Mouse (Mus musculus): ENCODE results near the gene Ciao2a.

Gene Ciao2a

GRCm38 (mm10) chr9:66119498-66119897 is 6.9 kb upstream of the Ciao2a start:
- intact Hi-C loops (cut with DNase I): no loop called here

- intact Hi-C loops (cut with DNase I): no loop called here
These were observed 6.3 kb upstream of the Ciao2a start for GRCm38 (mm10) chr9:66120106-66120505.

- intact Hi-C loops (cut with DNase I): no loop called here
These were observed 5.5 kb upstream of the Ciao2a start for GRCm38 (mm10) chr9:66120945-66121344.

GRCm38 (mm10) chr9:66121421-66121820 is 5.0 kb upstream of the Ciao2a start:
- intact Hi-C loops (cut with DNase I): no loop called here

DNA sequence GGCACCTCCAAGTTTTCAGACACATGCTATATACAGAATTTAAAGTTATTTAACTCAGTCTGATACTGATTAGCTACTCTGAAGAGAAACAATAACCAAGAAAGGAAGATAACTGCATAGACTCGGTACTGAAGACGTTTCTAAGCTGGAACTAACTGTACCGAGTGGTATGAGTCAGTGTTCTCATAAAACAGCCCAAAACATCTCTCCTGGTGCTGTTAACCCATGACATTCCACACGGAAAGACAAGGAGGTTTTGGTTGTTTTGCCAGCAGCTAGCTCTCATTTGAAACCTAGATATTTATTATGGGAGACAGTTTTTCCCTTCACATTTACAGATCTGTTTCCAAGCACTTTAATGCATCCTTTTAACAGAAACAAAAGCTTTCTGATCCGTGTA is 2.8 kb upstream of the Ciao2a start:
- intact Hi-C loops (cut with DNase I): no loop called here

DNA sequence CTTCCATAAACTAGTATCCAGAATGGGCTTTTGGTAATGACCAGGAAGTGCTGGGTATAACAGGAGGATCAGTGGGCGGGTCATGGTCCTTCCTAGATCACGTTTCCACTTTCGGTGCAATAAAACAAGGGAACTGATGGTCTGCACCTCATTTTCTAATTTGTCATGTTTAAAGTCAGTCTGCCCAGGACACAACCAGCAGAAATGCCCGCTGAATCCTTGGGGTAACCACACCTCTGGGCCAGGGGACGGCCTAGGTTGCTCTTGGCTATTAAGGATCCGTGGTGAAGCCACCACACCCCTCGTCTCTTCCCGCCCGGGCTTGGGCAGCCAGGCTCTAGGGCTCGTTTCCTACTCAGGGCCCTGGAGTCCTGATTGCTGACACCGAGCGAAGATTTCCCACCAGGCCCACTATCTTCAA is 2.3 kb upstream of the Ciao2a start:
- intact Hi-C loops (cut with DNase I): no loop called here

- intact Hi-C loops (cut with DNase I): no loop called here
These were observed 1.5 kb upstream of the Ciao2a start for GRCm38 (mm10) chr9:66124681-66125542.

DNA sequence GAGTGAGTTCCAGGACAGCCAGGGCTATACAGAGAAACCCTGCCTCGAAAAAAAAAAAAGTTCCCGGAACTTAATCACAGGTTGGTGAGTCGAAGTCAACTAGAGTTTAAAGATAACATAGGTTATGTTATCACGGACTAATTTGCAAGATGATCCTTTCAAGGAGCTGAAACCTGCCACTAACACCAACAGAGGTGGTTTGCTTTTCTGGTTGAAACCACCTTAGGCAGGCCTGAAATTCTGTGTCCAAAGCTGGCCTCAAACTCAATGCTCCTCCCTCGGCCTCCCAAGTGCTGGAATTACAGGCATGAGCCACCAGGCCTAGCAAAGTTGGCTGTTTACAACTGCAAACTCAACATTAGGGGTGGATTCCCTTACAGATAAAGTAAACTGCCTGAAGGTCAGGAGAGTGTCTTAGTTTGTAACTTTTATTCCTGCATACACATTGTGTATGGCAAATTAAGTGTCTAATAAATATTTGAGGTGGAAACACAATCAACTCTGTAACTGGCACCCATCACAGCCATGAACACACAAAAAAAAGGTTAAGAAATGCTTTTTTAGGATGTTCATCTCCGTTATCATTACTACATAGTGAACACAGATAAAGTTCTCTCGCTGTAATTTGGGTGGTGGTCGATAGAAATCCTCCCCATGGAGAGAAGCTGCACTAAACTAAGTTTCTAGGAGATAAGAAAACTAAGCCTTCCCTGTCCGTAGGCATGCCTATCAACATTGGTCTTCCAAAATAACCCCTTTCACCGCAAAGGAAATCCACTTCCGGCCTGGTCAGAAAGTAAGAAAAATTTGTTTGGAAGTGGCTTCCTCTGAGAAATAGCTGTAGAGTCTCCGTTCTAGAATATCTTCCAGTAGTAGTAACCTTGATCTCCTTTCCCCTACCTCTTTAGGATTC is 612 bp upstream of the Ciao2a start:
- intact Hi-C loops (cut with DNase I): no loop called here

- intact Hi-C loops (cut with DNase I): no loop called here
These were observed 759 bp downstream of the Ciao2a start for GRCm38 (mm10) chr9:66127193-66127546.

- intact Hi-C loops (cut with DNase I): no loop called here
These were observed 1.5 kb downstream of the Ciao2a start for GRCm38 (mm10) chr9:66127884-66128283.

DNA sequence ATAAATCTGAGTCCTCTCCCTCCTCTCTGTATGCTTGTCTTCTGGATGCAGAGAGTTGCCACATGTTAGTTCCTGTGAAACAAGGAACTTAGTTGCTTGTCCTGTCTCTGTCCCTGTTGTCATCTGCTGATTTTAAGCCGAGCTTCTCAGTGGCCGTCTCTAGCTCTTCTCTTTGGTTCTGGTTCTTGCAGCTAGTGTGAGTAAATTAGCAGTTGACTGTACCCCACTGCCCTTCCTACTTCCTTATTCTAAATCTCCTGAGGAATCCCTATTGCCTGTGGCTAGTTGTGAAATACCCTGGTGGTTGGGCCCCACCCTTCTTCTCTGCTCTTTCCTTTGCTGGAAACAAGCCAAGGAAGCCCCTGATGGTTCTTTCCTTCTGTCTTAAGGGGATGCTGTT is 5.1 kb downstream of the Ciao2a start:
- intact Hi-C loops (cut with DNase I): no loop called here

DNA sequence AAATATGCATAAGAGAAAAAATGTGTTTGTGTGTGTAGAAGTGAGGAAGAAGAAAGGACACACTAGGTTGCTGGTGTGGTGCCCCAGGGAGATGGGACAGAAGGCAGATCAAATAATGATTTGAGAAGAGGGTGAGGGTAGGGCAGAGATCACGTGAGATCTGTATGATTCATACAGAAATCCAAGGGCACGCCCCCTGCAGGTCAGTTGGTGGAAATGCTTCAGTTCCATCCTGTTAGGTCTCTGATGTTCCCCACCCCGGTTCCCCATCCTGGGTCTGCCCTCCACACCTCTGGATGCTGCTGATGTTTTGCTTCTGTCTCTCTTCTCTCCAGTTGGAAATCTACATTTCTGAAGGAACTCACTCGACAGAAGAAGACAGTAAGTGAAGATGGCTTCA is 9.6 kb downstream of the Ciao2a start:
- intact Hi-C loops (cut with DNase I): no loop called here

- intact Hi-C loops (cut with DNase I): no loop called here
These were observed 11.8 kb downstream of the Ciao2a start for GRCm38 (mm10) chr9:66138193-66138592.

GRCm38 (mm10) chr9:66142265-66142664 is 15.9 kb downstream of the Ciao2a start:
- intact Hi-C loops (cut with DNase I): no loop called here

DNA sequence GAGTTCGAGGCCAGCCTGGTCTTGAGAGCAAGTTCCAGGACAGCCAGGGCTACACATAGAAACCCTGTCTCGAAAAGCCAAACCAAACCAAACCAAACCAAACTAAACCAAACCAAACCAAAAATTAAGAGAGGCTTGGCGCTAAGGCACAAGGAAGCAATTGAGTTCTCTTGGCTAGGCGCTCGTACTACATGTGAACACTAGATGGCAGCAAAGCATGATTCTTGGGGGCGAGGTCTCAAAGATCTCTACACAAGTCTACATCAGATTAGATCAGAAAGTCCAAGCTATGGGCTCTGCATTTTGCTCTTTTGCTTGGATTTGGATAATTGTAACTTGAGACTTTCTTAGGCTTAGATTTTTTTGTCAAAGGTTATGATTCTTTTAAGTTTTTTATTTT is 17.8 kb downstream of the Ciao2a start:
- intact Hi-C loops (cut with DNase I): no loop called here

DNA sequence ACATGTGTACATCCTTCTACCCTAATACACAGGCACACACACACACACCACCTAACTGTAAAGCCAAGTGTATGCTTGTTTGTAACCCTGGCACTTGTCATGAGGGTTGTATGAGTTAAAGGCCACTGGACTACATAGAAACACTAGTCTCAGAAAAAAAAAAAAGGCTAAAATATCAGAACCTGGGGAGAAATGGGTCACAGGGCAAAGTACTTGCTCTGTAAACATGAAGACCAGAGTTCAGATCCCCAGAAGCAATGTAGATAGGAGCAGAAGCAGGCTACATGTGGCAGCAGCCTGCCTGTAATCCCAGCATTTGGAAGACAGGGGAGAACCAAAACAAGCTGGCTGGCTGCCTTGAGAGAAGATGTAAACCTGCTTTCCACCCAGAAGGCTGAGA is 19.7 kb downstream of the Ciao2a start:
- intact Hi-C loops (cut with DNase I): no loop called here

GRCm38 (mm10) chr9:66152011-66152410 is 25.6 kb downstream of the Ciao2a start:
- intact Hi-C loops (cut with DNase I): loop anchor here (10.0 kb wide), 1 partner anchor 133 kb away; no protein-coding TSS in a partner anchor

DNA sequence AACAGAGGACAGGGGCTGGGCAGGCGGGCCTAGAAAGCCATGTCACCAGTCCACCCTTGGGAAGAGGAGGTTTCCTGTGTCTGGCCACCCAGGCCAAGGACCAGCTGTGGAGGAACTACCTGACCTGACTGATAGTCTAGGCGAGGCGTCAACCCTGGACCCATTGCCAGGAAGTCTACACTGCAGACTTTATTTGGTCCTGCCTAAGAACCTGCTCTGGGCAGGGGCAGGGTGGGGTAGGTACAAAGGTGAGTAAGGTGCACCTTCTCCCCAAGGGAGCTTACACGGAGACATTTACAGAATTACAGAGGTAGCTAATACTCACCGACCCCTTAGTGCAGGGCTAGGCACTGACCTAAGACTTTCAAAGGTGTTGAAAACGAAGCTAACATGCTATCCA is 27.2 kb downstream of the Ciao2a start:
- intact Hi-C loops (cut with DNase I): loop anchor here (10.0 kb wide), 1 partner anchor 131 kb away; no protein-coding TSS in a partner anchor

DNA sequence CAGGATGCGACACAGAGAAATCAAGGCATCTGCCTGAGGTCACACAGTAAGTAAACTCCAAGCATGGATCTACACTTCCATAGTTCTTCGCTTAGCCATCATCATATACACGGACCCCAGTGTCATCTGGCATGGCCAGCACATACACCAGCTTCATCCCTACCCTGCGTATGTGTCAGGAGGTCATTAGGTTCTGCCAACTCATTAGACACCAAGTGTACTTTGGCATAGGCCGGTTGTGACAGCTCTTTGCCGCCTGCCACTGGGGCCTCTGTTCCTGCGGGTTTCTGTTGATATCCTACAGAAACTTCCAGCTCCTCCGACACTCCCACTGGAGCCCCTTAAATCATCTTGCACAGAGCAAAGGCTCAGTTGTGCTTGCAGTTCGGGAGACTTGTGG is 27.6 kb downstream of the Ciao2a start:
- intact Hi-C loops (cut with DNase I): loop anchor here (10.0 kb wide), 1 partner anchor 131 kb away; no protein-coding TSS in a partner anchor

GRCm38 (mm10) chr9:66155534-66155933 is 29.1 kb downstream of the Ciao2a start:
- intact Hi-C loops (cut with DNase I): loop anchor here (10.0 kb wide), 1 partner anchor 129 kb away; no protein-coding TSS in a partner anchor

DNA sequence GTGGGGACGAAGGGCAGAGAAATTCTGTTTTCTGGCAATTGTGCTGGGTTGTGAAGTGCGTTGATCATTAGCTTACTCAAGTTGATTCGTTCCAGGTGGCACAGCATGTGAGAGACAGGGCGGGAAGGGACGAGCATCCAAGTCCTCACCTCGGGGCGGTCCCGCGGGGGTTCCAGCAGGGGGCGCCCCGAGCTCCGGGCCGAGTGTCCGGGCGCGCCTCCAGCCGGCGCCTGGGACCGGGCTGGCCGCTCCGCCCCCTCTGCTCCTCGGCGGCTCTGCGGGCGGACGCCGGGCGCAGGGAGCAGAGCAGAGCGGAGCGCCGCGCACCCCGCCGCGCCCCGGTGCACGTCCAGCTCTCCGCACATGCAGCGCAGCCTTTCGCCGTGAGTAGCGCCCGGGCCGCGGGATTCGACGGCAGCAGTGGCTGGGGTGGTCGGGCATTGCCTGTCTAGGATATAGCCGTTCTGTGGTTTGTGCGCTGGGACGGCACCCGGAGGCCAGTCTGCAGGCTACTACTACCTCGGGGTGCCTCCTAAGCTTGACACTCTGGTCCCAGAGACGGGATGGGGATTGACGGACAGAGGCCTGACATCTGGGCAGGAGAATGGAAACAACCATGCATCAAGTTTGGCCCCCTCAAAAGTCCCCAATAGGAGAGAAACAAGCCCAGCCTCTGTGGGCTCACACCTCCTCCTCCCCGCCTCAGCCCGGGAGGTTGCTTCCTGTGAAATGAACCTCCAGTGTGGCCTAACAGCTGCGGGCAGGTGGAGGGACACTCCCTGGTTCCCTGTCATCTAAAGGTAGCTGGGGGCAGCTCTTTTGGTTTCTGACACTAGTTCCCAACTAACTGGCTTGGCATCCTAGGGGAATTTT is 31.8 kb downstream of the Ciao2a start, which contains the start of gene Dapk2:
TSS of gene Dapk2 (plus strand) at position 266 of the 873 bp plus-strand sequence.
- intact Hi-C loops (cut with DNase I): loop anchor here (10.0 kb wide), 1 partner anchor 127 kb away; no protein-coding TSS in a partner anchor
